Mouse (Mus musculus): ENCODE results near the gene Faap20. TPM values are rescaled to one million over a fixed set of nuclear protein-coding genes. Genes with fewer than 3 reads are reported as not detected.

The Faap20 gene
- polyA plus RNA-seq, 1 experiment = 30.6 TPM

GRCm38 (mm10) chr4:155274451-155274850, 24.8 kb downstream of the Faap20 start:
- TF ChIP-seq CEBPB (IDR thresholded peaks at IDR 0.05; ENCODE audit: low read depth) (no peak), FOSL1 (IDR thresholded peaks at IDR 0.05; ENCODE audit: insufficient read depth, low read length, poor library complexity, severe bottlenecking) (no peak), MYOG (IDR thresholded peaks at IDR 0.05; ENCODE audit: control insufficient read depth, extremely low read depth, insufficient read length) (no peak), USF1 (IDR thresholded peaks at IDR 0.05; ENCODE audit: low read depth) (no peak), MYOD1 (IDR thresholded peaks at IDR 0.05; ENCODE audit: control insufficient read depth, insufficient read length, low read depth) (no peak), CTCF (IDR thresholded peaks at IDR 0.05; ENCODE audit: control insufficient read depth, insufficient read depth, insufficient read length) (no peak), MAX (IDR thresholded peaks at IDR 0.05) (no peak)
- Histone ChIP-seq H3K4me3 (ENCODE audit: insufficient read depth, poor library complexity, severe bottlenecking) (no peak overlapping the region), H3K79me3 (ENCODE audit: low read depth) (no peaks in the 10 kb centered on the region), H3ac (ENCODE audit: control insufficient read depth, insufficient read length, low read depth) (no peak overlapping the region), H3K36me3 (ENCODE audit: control insufficient read depth, insufficient read depth) (no peaks in the 10 kb centered on the region), H3K27me3 (ENCODE audit: control insufficient read depth, insufficient read depth, insufficient read length) (no peaks in the 10 kb centered on the region), H3K79me2 (ENCODE audit: control insufficient read depth, insufficient read depth) (no peaks in the 10 kb centered on the region)

- Histone ChIP-seq H3K27me3 (ENCODE audit: control insufficient read depth, insufficient read depth, insufficient read length) (no peaks in the 10 kb centered on the region), H3K4me3 (ENCODE audit: insufficient read depth, poor library complexity, severe bottlenecking) (no peak overlapping the region), H3K79me2 (ENCODE audit: control insufficient read depth, insufficient read depth) (no peaks in the 10 kb centered on the region), H3ac (ENCODE audit: control insufficient read depth, insufficient read length, low read depth) (no peak overlapping the region), H3K36me3 (ENCODE audit: control insufficient read depth, insufficient read depth) (no peaks in the 10 kb centered on the region), H3K79me3 (ENCODE audit: low read depth) (no peaks in the 10 kb centered on the region)
- TF ChIP-seq FOSL1 (IDR thresholded peaks at IDR 0.05; ENCODE audit: insufficient read depth, low read length, poor library complexity, severe bottlenecking) = no peak
- no peak for TF ChIP-seq CEBPB (IDR thresholded peaks at IDR 0.05; ENCODE audit: low read depth)
- TF ChIP-seq MYOG (IDR thresholded peaks at IDR 0.05; ENCODE audit: control insufficient read depth, extremely low read depth, insufficient read length) = no peak
- TF ChIP-seq USF1 (IDR thresholded peaks at IDR 0.05; ENCODE audit: low read depth) = no peak
- no peak for TF ChIP-seq MYOD1 (IDR thresholded peaks at IDR 0.05; ENCODE audit: control insufficient read depth, insufficient read length, low read depth)
- TF ChIP-seq MAX (IDR thresholded peaks at IDR 0.05) = no peak
- TF ChIP-seq CTCF (IDR thresholded peaks at IDR 0.05; ENCODE audit: control insufficient read depth, insufficient read depth, insufficient read length) = no peak
Measured at GRCm38 (mm10) chr4:155274851-155275250, 25.2 kb downstream of the Faap20 start.

GRCm38 (mm10) chr4:155277963-155278362, 28.4 kb downstream of the Faap20 start:
- Histone ChIP-seq H3K36me3 (ENCODE audit: control insufficient read depth, insufficient read depth) (no peaks in the 10 kb centered on the region), H3K4me3 (ENCODE audit: insufficient read depth, poor library complexity, severe bottlenecking) (no peak overlapping the region), H3K79me3 (ENCODE audit: low read depth) (no peaks in the 10 kb centered on the region), H3K79me2 (ENCODE audit: control insufficient read depth, insufficient read depth) (no peaks in the 10 kb centered on the region), H3ac (ENCODE audit: control insufficient read depth, insufficient read length, low read depth) (no peak overlapping the region), H3K27me3 (ENCODE audit: control insufficient read depth, insufficient read depth, insufficient read length) (no peaks in the 10 kb centered on the region)
- TF ChIP-seq FOSL1 (IDR thresholded peaks at IDR 0.05; ENCODE audit: insufficient read depth, low read length, poor library complexity, severe bottlenecking) (no peak), MYOD1 (IDR thresholded peaks at IDR 0.05; ENCODE audit: control insufficient read depth, insufficient read length, low read depth) (no peak), CTCF (IDR thresholded peaks at IDR 0.05; ENCODE audit: control insufficient read depth, insufficient read depth, insufficient read length) (no peak)

- Histone ChIP-seq H3K4me3 (ENCODE audit: insufficient read depth, poor library complexity, severe bottlenecking) (no peak overlapping the region), H3K36me3 (ENCODE audit: control insufficient read depth, insufficient read depth) (no peaks in the 10 kb centered on the region), H3K27me3 (ENCODE audit: control insufficient read depth, insufficient read depth, insufficient read length) (no peaks in the 10 kb centered on the region), H3K79me2 (ENCODE audit: control insufficient read depth, insufficient read depth) (no peaks in the 10 kb centered on the region), H3K79me3 (ENCODE audit: low read depth) (no peaks in the 10 kb centered on the region), H3ac (ENCODE audit: control insufficient read depth, insufficient read length, low read depth) (no peak overlapping the region)
- TF ChIP-seq CEBPB (IDR thresholded peaks at IDR 0.05; ENCODE audit: low read depth) (no peak), FOSL1 (IDR thresholded peaks at IDR 0.05; ENCODE audit: insufficient read depth, low read length, poor library complexity, severe bottlenecking) (no peak), MYOG (IDR thresholded peaks at IDR 0.05; ENCODE audit: control insufficient read depth, extremely low read depth, insufficient read length) (no peak), USF1 (IDR thresholded peaks at IDR 0.05; ENCODE audit: low read depth) (no peak), CTCF (IDR thresholded peaks at IDR 0.05; ENCODE audit: control insufficient read depth, insufficient read depth, insufficient read length) (no peak), MYOD1 (IDR thresholded peaks at IDR 0.05; ENCODE audit: control insufficient read depth, insufficient read length, low read depth) (no peak), MAX (IDR thresholded peaks at IDR 0.05) (no peak)
Measured at GRCm38 (mm10) chr4:155279054-155279453, 29.5 kb downstream of the Faap20 start.

- TF ChIP-seq FOSL1 (IDR thresholded peaks at IDR 0.05; ENCODE audit: insufficient read depth, low read length, poor library complexity, severe bottlenecking) = no peak
- no peak for TF ChIP-seq MYOG (IDR thresholded peaks at IDR 0.05; ENCODE audit: control insufficient read depth, extremely low read depth, insufficient read length)
- TF ChIP-seq USF1 (IDR thresholded peaks at IDR 0.05; ENCODE audit: low read depth) = peak; percentile 65
- TF ChIP-seq MAX (IDR thresholded peaks at IDR 0.05) = no peak
- TF ChIP-seq CEBPB (IDR thresholded peaks at IDR 0.05; ENCODE audit: low read depth) = no peak
- TF ChIP-seq MYOD1 (IDR thresholded peaks at IDR 0.05; ENCODE audit: control insufficient read depth, insufficient read length, low read depth) = peak; percentile 55
- Histone ChIP-seq H3K79me3 (ENCODE audit: low read depth) (no peaks in the 10 kb centered on the region), H3K36me3 (ENCODE audit: control insufficient read depth, insufficient read depth) (no peaks in the 10 kb centered on the region), H3K27me3 (ENCODE audit: control insufficient read depth, insufficient read depth, insufficient read length) (no peaks in the 10 kb centered on the region), H3K79me2 (ENCODE audit: control insufficient read depth, insufficient read depth) (no peaks in the 10 kb centered on the region), H3ac (ENCODE audit: control insufficient read depth, insufficient read length, low read depth) (no peak overlapping the region), H3K4me3 (ENCODE audit: insufficient read depth, poor library complexity, severe bottlenecking) (no peak overlapping the region)
Measured at GRCm38 (mm10) chr4:155279926-155280767, 30.5 kb downstream of the Faap20 start.
